Mouse (Mus musculus) myocyte (in vitro differentiated cells): ENCODE data around the gene Pf4.

ENCODE experiments used
- MAX ChIP-seq: IDR thresholded peaks from one replicate; pipeline ENCODE4 v1.6.1; 2011; ENCODE audit warnings: low read depth, mild to moderate bottlenecking, control low read depth
- MYOD1 ChIP-seq, 3 experiments: IDR thresholded peaks; one replicate each; pipeline ENCODE4 v1.6.1; 2011; ENCODE audit warnings: control low read depth in 2 of 3, low read depth in 2 of 3, mild to moderate bottlenecking in 2 of 3, moderate library complexity in 1 of 3; ENCODE audit not compliant: insufficient read length in 2 of 3, control insufficient read depth in 1 of 3
- MYOG ChIP-seq, 3 experiments: IDR thresholded peaks; one replicate each; pipeline ENCODE4 v1.6.1; 2011; ENCODE audit warnings: control low read depth in 2 of 3, low read depth in 2 of 3, mild to moderate bottlenecking in 2 of 3; ENCODE audit not compliant: insufficient read length in 2 of 3, control insufficient read depth in 1 of 3, insufficient read depth in 1 of 3
- POLR2A ChIP-seq: IDR thresholded peaks from one replicate; pipeline ENCODE4 v1.6.1; 2011; ENCODE audit warnings: low read depth, mild to moderate bottlenecking, control low read depth, moderate library complexity; ENCODE audit not compliant: insufficient read length
- REST ChIP-seq: IDR thresholded peaks from one replicate; pipeline ENCODE4 v1.6.1; 2011; ENCODE audit warnings: mild to moderate bottlenecking, control low read depth, moderate library complexity; ENCODE audit not compliant: insufficient read depth, insufficient read length
- TCF12 ChIP-seq: IDR thresholded peaks from one replicate; pipeline ENCODE4 v1.6.1; 2011; ENCODE audit warnings: mild to moderate bottlenecking, control low read depth; ENCODE audit not compliant: poor library complexity, insufficient read depth, severe bottlenecking
- USF1 ChIP-seq: IDR thresholded peaks from one replicate; pipeline ENCODE4 v1.6.1; 2011; ENCODE audit warnings: low read depth, mild to moderate bottlenecking, control low read depth, moderate library complexity

DNA sequence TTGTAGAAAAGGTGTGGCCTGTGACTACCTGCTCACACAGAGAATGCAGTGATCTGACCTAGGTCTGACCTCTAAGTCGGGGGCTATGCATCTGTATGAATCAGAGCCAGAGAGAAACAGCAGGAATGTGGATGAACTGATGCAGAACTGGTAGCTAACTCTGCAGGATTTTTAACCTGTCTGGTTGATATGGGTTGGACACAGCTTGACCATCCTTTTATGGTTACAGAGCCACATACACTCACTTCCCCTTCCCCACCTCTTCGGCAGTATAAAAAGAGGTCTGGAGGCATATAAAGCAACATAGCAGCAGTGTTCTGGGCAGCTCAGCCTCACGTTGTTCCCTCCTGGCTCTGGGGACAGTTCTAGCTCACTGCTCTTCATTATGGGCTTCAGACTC is 4.0 kb upstream of the Pf4 start, which contains the start of gene Ppbp:
- TF ChIP-seq TCF12, result no peak
- no peak for TF ChIP-seq POLR2A
- no peak for TF ChIP-seq MYOG (IDR thresholded peaks at IDR 0.05; ENCODE audit: control insufficient read depth in 1 of 3, insufficient read depth in 1 of 3, insufficient read length in 2 of 3, low read depth in 2 of 3)
- no peak for TF ChIP-seq MAX
- TF ChIP-seq MYOD1 (IDR thresholded peaks at IDR 0.05; ENCODE audit: control insufficient read depth in 1 of 3, insufficient read length in 2 of 3, low read depth in 2 of 3), result no peak
- TF ChIP-seq USF1, result no peak
- no peak for TF ChIP-seq REST
